Mouse (Mus musculus) left cerebral cortex, adult 18-20 months (tissue): ENCODE measurements around the gene Sox10. TPM values are rescaled to one million over a fixed set of nuclear protein-coding genes. Genes with fewer than 3 reads are reported as not detected.

ENCODE experiments used
- DNase-seq, 2 experiments: peaks; one replicate each; pipeline ENCODE4 v3.0.0; 2021 to 2022; ENCODE audit warnings: low spot score in 2 of 2, mixed read lengths in 1 of 2
- total RNA-seq, 2 experiments: library from RNA; stranded (reverse); gene quantifications; 2 replicates each; pipeline ENCODE4 v1.2.3; 2021

Gene Sox10
- total RNA-seq, 2 experiments from 2014 or later, result 19.6 to 26.1 TPM

- DNase-seq, result peak; percentile 38 to 42
Measured at GRCm38 (mm10) chr15:79126217-79126932, 38.7 kb downstream of the Sox10 start.

- DNase-seq, result no peak
Measured at GRCm38 (mm10) chr15:79124331-79124875, 40.6 kb downstream of the Sox10 start.

- DNase-seq, result no peak
Measured at GRCm38 (mm10) chr15:79123751-79124150, 41.3 kb downstream of the Sox10 start.

GRCm38 (mm10) chr15:79122546-79122945 lies 42.5 kb downstream of the Sox10 start:
- no peak for DNase-seq

- DNase-seq, result no peak
Measured at GRCm38 (mm10) chr15:79122119-79122518, 42.9 kb downstream of the Sox10 start.

- no peak for DNase-seq
Measured at GRCm38 (mm10) chr15:79119491-79119890, 45.5 kb downstream of the Sox10 start.

- DNase-seq, result no peak
Measured at GRCm38 (mm10) chr15:79115276-79115675, 49.8 kb downstream of the Sox10 start.

GRCm38 (mm10) chr15:79111774-79112173 lies 53.3 kb downstream of the Sox10 start:
- no peak for DNase-seq

GRCm38 (mm10) chr15:79110528-79110927 lies 54.5 kb downstream of the Sox10 start:
- DNase-seq, result no peak

GRCm38 (mm10) chr15:79110031-79110430 lies 55.0 kb downstream of the Sox10 start:
- no peak for DNase-seq

GRCm38 (mm10) chr15:79109321-79109934 lies 55.6 kb downstream of the Sox10 start:
- DNase-seq, result peak in 1 of 2 experiments; percentile 31

GRCm38 (mm10) chr15:79108421-79109320 lies 56.4 kb downstream of the Sox10 start, which contains the start of gene Micall1:
Gene Micall1, plus strand, starts transcription at chr15:79108898.
- peak; percentile 44 to 46 for DNase-seq

GRCm38 (mm10) chr15:79107966-79108365 lies 57.1 kb downstream of the Sox10 start:
- no peak for DNase-seq

- no peak for DNase-seq
Measured at GRCm38 (mm10) chr15:79105804-79106203, 59.2 kb downstream of the Sox10 start.

Other genes starting within 250 kb of the Sox10 start
- gene Lgals1, start 238.5 kb downstream of the Sox10 start, total RNA-seq, result 10 to 100 TPM; 26.4 to 26.8 TPM
- 10 to 100 TPM; 37.3 to 44.0 TPM for gene Nol12, start 230.3 kb downstream of the Sox10 start, total RNA-seq
- 10 to 100 TPM; 11.0 to 11.3 TPM for gene Triobp, start 217.5 kb downstream of the Sox10 start, total RNA-seq
- 10 to 100 TPM; 79.6 to 93.8 TPM for gene H1f0, start 136.8 kb downstream of the Sox10 start, total RNA-seq
- under 1 TPM; 0.82 to 0.98 TPM for gene Galr3, start 123.4 kb downstream of the Sox10 start, total RNA-seq
- 10 to 100 TPM; 17.8 to 24.9 TPM for gene Ankrd54, start 102.3 kb downstream of the Sox10 start, total RNA-seq
- gene Eif3l, start 90.1 kb downstream of the Sox10 start, total RNA-seq, result 10 to 100 TPM; 66.5 to 68.2 TPM
- gene Micall1, start 56.3 kb downstream of the Sox10 start, total RNA-seq, result 10 to 100 TPM; 22.2 to 26.8 TPM
- 100 to 1,000 TPM; 102 to 111 TPM for gene Polr2f, start 24.2 kb downstream of the Sox10 start, total RNA-seq
- 10 to 100 TPM in 1 of 2 experiments, 1 to 10 TPM in 1; 7.3 to 10.8 TPM for gene 1700088E04Rik, start 24.0 kb downstream of the Sox10 start, total RNA-seq
- gene Pick1, start 63.9 kb upstream of the Sox10 start, total RNA-seq, result 10 to 100 TPM; 47.1 to 54.0 TPM
- gene Gm49486, start 64.2 kb upstream of the Sox10 start, total RNA-seq, result under 1 TPM; 0.16 to 0.42 TPM
- not detected for gene Slc16a8, start 89.5 kb upstream of the Sox10 start, total RNA-seq
- gene Baiap2l2, start 120.3 kb upstream of the Sox10 start, total RNA-seq, result 1 to 10 TPM; 3.1 to 4.9 TPM
- gene Pla2g6, start 163.2 kb upstream of the Sox10 start, total RNA-seq, result 10 to 100 TPM; 18.4 to 21.2 TPM
- 1 to 10 TPM; 1.8 to 2.8 TPM for gene Maff, start 181.4 kb upstream of the Sox10 start, total RNA-seq
- gene Tmem184b, start 238.3 kb upstream of the Sox10 start, total RNA-seq, result 10 to 100 TPM; 71.3 to 74.8 TPM